In the genomic region with DNA sequence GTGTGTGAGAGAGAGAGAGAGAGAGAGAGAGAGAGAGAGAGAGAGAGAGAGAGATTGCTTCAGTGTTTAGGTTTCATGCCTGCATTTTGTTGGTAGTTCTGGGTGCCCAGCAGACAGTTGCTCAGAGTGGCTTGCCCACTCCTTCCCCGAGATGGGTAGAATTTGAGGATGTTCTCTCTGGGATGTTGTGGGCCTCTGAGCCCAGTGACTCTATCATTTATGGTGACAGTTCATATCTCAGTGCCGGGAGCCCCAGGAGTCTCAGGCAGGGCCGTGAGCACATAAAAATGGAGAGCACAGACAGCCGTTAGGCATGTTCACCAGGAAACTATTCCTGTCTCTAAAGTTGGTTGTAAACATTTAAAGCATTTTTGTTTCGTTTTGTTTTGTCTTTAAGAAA, we compare ENCODE assay signal across 12 mouse cellular contexts. TPM values are rescaled to one million over a fixed set of nuclear protein-coding genes. Genes with fewer than 3 reads are reported as not detected.
A peak's percentile ranks its signal among the peaks of the same experiment; 100 is the strongest.
DNase-seq lines count a peak whose midpoint lies in the region; ATAC-seq and TF ChIP-seq lines count a peak whose summit lies in the region.
"Had no signal": no experiment of that assay in that cellular context is flagged by ENCODE, and none has a peak within 500 bp of the region (broad histone marks: within the 10 kb centered on the region; RNA-seq: fewer than 3 reads in every experiment).

No protein-coding gene starts in this region.

- H3K9me3 ChIP-seq in heart, postnatal 0 days (replicated peaks; ENCODE audit: control insufficient read depth, low read length) = no peaks in the 10 kb centered on the region
- no peaks in the 10 kb centered on the region for H3K9me3 ChIP-seq in CH12.LX (replicated peaks; ENCODE audit: low read length)
- no peaks in the 10 kb centered on the region for H3K9me3 ChIP-seq in intestine, embryonic 16.5 days (ENCODE audit: control insufficient read depth, low read length)
- H3K9me3 ChIP-seq: limb, embryonic 12.5 days had no signal

- dilution Hi-C loops in CH12.LX (cut with MboI; ENCODE audit: extremely low pct_ligation_motif_present, extremely low pct_unique_long_range_greater_than_20kb, low sequenced_read_pairs) = no loop called here

- H3K27ac ChIP-seq in heart, postnatal 0 days (ENCODE audit: low read depth) = no peak overlapping the region
- H3K27ac ChIP-seq in CH12.LX (ENCODE audit: insufficient read depth, low read depth) = peak overlapping the region; percentile 68
- H3K27ac ChIP-seq in intestine, embryonic 16.5 days (ENCODE audit: low read length) = peak overlapping the region; percentile 79
- H3K27ac ChIP-seq: limb, embryonic 12.5 days had no signal

- no peak for TF ChIP-seq CTCF in heart, postnatal 0 days (IDR thresholded peaks at IDR 0.05; ENCODE audit: low read depth)
- no peak for TF ChIP-seq CTCF in CH12.LX (conservative IDR thresholded peaks at IDR 0.05 in 1 of 2, IDR thresholded peaks at IDR 0.05 in 1 of 2; ENCODE audit: low read depth in 2 of 2, low read length in 2 of 2)

- no peak overlapping the region for H3ac ChIP-seq in myocyte (ENCODE audit: control insufficient read depth, insufficient read length)

- peaks cover 2% of the 10 kb centered on the region; the same call in 1 of the 2 replicates for H3K79me2 ChIP-seq in CH12.LX (replicated peaks; ENCODE audit: control insufficient read depth, extremely low read depth, insufficient read depth, poor library complexity, severe bottlenecking)
- H3K79me2 ChIP-seq in myocyte (ENCODE audit: control insufficient read depth, insufficient read depth) = no peaks in the 10 kb centered on the region

- H3K4me1 ChIP-seq in heart, postnatal 0 days (ENCODE audit: control insufficient read depth, insufficient read depth) = peaks cover 26% of the 10 kb centered on the region
- H3K4me1 ChIP-seq in CH12.LX (ENCODE audit: control insufficient read depth in 1 of 2, insufficient read depth in 2 of 2) = peaks cover 13 to 50% of the 10 kb centered on the region in 2 experiments
- peaks cover 20% of the 10 kb centered on the region for H3K4me1 ChIP-seq in intestine, embryonic 16.5 days (ENCODE audit: control insufficient read depth, insufficient read depth, low read length)

- peak overlapping the region; percentile 0; the same call in 1 of the 2 replicates for H3K4me3 ChIP-seq in heart, postnatal 0 days (ENCODE audit: low read depth, low read length)
- H3K4me3 ChIP-seq in CH12.LX (replicated peaks in 1 of 3; ENCODE audit: low read depth in 2 of 3, low read length in 2 of 3, poor library complexity in 1 of 3) (peak overlapping the region; percentile 46 to 66 (median 65)), myocyte (no peak overlapping the region)
- H3K4me3 ChIP-seq in intestine, embryonic 16.5 days (ENCODE audit: low read length) = peak overlapping the region; percentile 33
- H3K4me3 ChIP-seq: limb, embryonic 12.5 days had no signal

- no peak overlapping the region for H3K9ac ChIP-seq in heart, postnatal 0 days (replicated peaks; ENCODE audit: low read depth, low read length)
- peak overlapping the region; percentile 82 for H3K9ac ChIP-seq in CH12.LX (ENCODE audit: insufficient read depth, low read depth)
- peak overlapping the region; percentile 55 for H3K9ac ChIP-seq in intestine, embryonic 16.5 days (ENCODE audit: low read depth, low read length)
- H3K9ac ChIP-seq: limb, embryonic 12.5 days had no signal

- H3K27me3 ChIP-seq in heart, postnatal 0 days (ENCODE audit: control insufficient read depth, insufficient read depth, low read length) = no peaks in the 10 kb centered on the region
- no peaks in the 10 kb centered on the region for H3K27me3 ChIP-seq in CH12.LX (replicated peaks)
- H3K27me3 ChIP-seq in intestine, embryonic 16.5 days (replicated peaks; ENCODE audit: control insufficient read depth, insufficient read depth, low read length) = no peaks in the 10 kb centered on the region
- no peaks in the 10 kb centered on the region for H3K27me3 ChIP-seq in myocyte (ENCODE audit: control insufficient read depth, insufficient read depth, insufficient read length)
- H3K27me3 ChIP-seq: limb, embryonic 12.5 days had no signal

- TF ChIP-seq POLR2A in CH12.LX (IDR thresholded peaks at IDR 0.05; ENCODE audit: low read depth, low read length) = peak; percentile 28; the same call in 1 of the 2 replicates
- no peak for TF ChIP-seq POLR2A in myocyte (IDR thresholded peaks at IDR 0.05; ENCODE audit: insufficient read length, low read depth)

- WGBS in heart, postnatal 0 days = 36% methylated on average over 5 of the region's 5 CpGs
- 31% methylated on average over 5 of the region's 5 CpGs for WGBS in intestine, embryonic 16.5 days

- in situ Hi-C loops in CH12.LX (cut with MboI; ENCODE audit: low pct_ligation_motif_present, low pct_unique_long_range_greater_than_20kb, low sequenced_read_pairs) = no loop called here

- no peak overlapping the region for H3K4me2 ChIP-seq in heart, postnatal 0 days (ENCODE audit: low read depth, low read length)
- H3K4me2 ChIP-seq in CH12.LX (ENCODE audit: insufficient read depth, low read depth, poor library complexity, severe bottlenecking) (peak overlapping the region; percentile 95), myocyte (ENCODE audit: low read depth) (peak overlapping the region; percentile 50)
- H3K4me2 ChIP-seq in intestine, embryonic 16.5 days (ENCODE audit: low read depth, low read length) = peak overlapping the region; percentile 42
- H3K4me2 ChIP-seq: limb, embryonic 12.5 days had no signal

- no peak for TF ChIP-seq EP300 in heart, postnatal 0 days (IDR thresholded peaks at IDR 0.05; ENCODE audit: low read depth)
- TF ChIP-seq EP300 in CH12.LX (IDR thresholded peaks at IDR 0.05; ENCODE audit: low read length) = no peak

- no peaks in the 10 kb centered on the region for H3K36me3 ChIP-seq in heart, postnatal 0 days (replicated peaks; ENCODE audit: control insufficient read depth, insufficient read depth, low read length)
- H3K36me3 ChIP-seq in CH12.LX (replicated peaks in 1 of 2; ENCODE audit: control insufficient read depth in 1 of 2, insufficient read depth in 1 of 2, low read length in 1 of 2) (peaks cover 3 to 21% of the 10 kb centered on the region in 2 experiments), myocyte (ENCODE audit: control insufficient read depth, insufficient read depth) (no peaks in the 10 kb centered on the region)
- H3K36me3 ChIP-seq in intestine, embryonic 16.5 days (ENCODE audit: control insufficient read depth, insufficient read depth, low read length) = no peaks in the 10 kb centered on the region
- H3K36me3 ChIP-seq: limb, embryonic 12.5 days had no signal

- ATAC-seq in heart, postnatal 0 days (ENCODE audit: insufficient read depth, low read depth) = no peak
- peak; percentile 34; the same call in 1 of the 2 replicates for ATAC-seq in intestine, embryonic 16.5 days
- no peak for ATAC-seq in activated CD4-positive, CD25-positive, alpha-beta regulatory T cell, adult 4 months

- no peak for DNase-seq in heart, postnatal 0 days (ENCODE audit: low spot score)
- DNase-seq in heart, postnatal 4 days = no peak
- DNase-seq in CH12.LX (ENCODE audit: extremely low read depth) = no peak
- DNase-seq in kidney, postnatal 14 days = no peak
- no peak for DNase-seq in cerebellum, postnatal 36 days
- DNase-seq: cerebellum, postnatal 14 days; kidney, adult 9 months had no signal

- TF ChIP-seq RAD21 in CH12.LX (IDR thresholded peaks at IDR 0.05; ENCODE audit: low read depth, low read length) = no peak

TF ChIP-seq in CH12.LX, 34 proteins besides CTCF, POLR2A, EP300 and RAD21:
- TF ChIP-seq NELFE (IDR thresholded peaks at IDR 0.05; ENCODE audit: low read depth, low read length) (peak; percentile 10; the same call in 1 of the 2 replicates), UBTF (IDR thresholded peaks at IDR 0.05; ENCODE audit: low read depth, low read length) (no peak), JUND (conservative IDR thresholded peaks at IDR 0.05; ENCODE audit: low read depth, low read length) (no peak), KAT2A (IDR thresholded peaks at IDR 0.05; ENCODE audit: insufficient replicate concordance, low read length) (no peak), SIN3A (IDR thresholded peaks at IDR 0.05; ENCODE audit: low read length) (no peak), TCF12 (IDR thresholded peaks at IDR 0.05; ENCODE audit: low read depth, low read length) (peak; percentile 9; the same call in 1 of the 2 replicates), PAX5 (IDR thresholded peaks at IDR 0.05; ENCODE audit: low read length) (no peak), ZMIZ1 (IDR thresholded peaks at IDR 0.05; ENCODE audit: low read depth, low read length) (no peak), HCFC1 (IDR thresholded peaks at IDR 0.05; ENCODE audit: low read depth, low read length) (peak; percentile 8; the same call in 1 of the 2 replicates)

TF ChIP-seq in myocyte, 11 proteins besides CTCF, POLR2A, EP300 and RAD21:
- TF ChIP-seq USF1 (IDR thresholded peaks at IDR 0.05; ENCODE audit: low read depth) = no peak
- TF ChIP-seq TCF12 (IDR thresholded peaks at IDR 0.05; ENCODE audit: insufficient read depth, poor library complexity, severe bottlenecking) = no peak
- TF ChIP-seq POLR2AphosphoS2 (IDR thresholded peaks at IDR 0.05; ENCODE audit: insufficient read length, low read depth) = no peak
- no peak for TF ChIP-seq MYOG (IDR thresholded peaks at IDR 0.05; ENCODE audit: control insufficient read depth in 1 of 3, insufficient read depth in 1 of 3, insufficient read length in 2 of 3, low read depth in 2 of 3)

RNA-seq across cellular contexts. Expression of a gene that starts 1.2 kb away (rescaled TPM):
- 3.2 and 16.5 TPM in 2 replicates for total RNA-seq in heart, postnatal 0 days (2014; rRNA removed; ENCODE audit: low replicate concordance)
- 8.7 and 9.4 TPM in 2 replicates for polyA plus RNA-seq in heart, postnatal 0 days (2015; fragmentation: Nextera tagmentation; extraction: Ambion mirVana)
- total RNA-seq in heart, postnatal 4 days (2021) = 1 to 10 TPM; 1.6 TPM
- total RNA-seq in CH12.LX (2012; rRNA removed) (48.8 and 51.4 TPM in 2 replicates), CH12.LX (2014; rRNA removed) (62.7 and 76.0 TPM in 2 replicates)
- polyA plus RNA-seq in CH12.LX (2012; ENCODE audit: insufficient read length, low read depth) (131 and 147 TPM in 2 replicates), myocyte (2012; fragmentation: generic; extraction: Trizol) (3.0 TPM)
- polyA plus RNA-seq in intestine, embryonic 16.5 days (2015; fragmentation: Nextera tagmentation; extraction: Ambion mirVana) = 49.8 and 61.7 TPM in 2 replicates
- polyA plus RNA-seq in activated CD4-positive, CD25-positive, alpha-beta regulatory T cell, adult 4 months (2017; shearing (Covaris generic)) = 100 to 1,000 TPM in 1 of 2 experiments, 10 to 100 TPM in 1; 82.2 to 161 TPM
- total RNA-seq: layer of hippocampus, postnatal 14 days had no signal
